Mouse (Mus musculus): ENCODE measurements at regions not wholly inside any gene's neighbourhood (a gene's known extent, or its start where the extent isn't known, plus 50 kb on each side); places are given as distances from the start of the nearest gene placed in this dataset.

GRCm38 (mm10) chr1:90275786-90276520 lies 72.2 kb downstream of the Ackr3 start:
- no peaks in the 10 kb centered on the region for H3K36me3 ChIP-seq (ENCODE audit: control insufficient read depth, insufficient read depth, low read length)
- ATAC-seq (ENCODE audit: insufficient number of reproducible peaks, low FRiP score, low TSS enrichment, low read depth): no peak
- no peak overlapping the region for H3K4me3 ChIP-seq (ENCODE audit: low read depth, low read length)
- H3K27me3 ChIP-seq (ENCODE audit: control insufficient read depth, insufficient read depth, low read length): no peaks in the 10 kb centered on the region
- no peak overlapping the region for H3K9ac ChIP-seq (ENCODE audit: low read length)
- no peak for DNase-seq (ENCODE audit: low spot score)
- no peaks in the 10 kb centered on the region for H3K9me3 ChIP-seq (ENCODE audit: control insufficient read depth, low read length)
- peaks cover 3% of the 10 kb centered on the region; the same call in 1 of the 2 replicates for H3K4me1 ChIP-seq (ENCODE audit: control insufficient read depth, insufficient read depth, low read length)
- H3K27ac ChIP-seq (replicated peaks; ENCODE audit: low read depth, low read length): no peak overlapping the region
- H3K4me2 ChIP-seq (ENCODE audit: low read depth, severe bottlenecking): no peak overlapping the region
- WGBS: 90% methylated on average over 16 of the region's 16 CpGs

- Histone ChIP-seq H3K27me3 (ENCODE audit: control insufficient read depth, insufficient read depth, low read length) (no peaks in the 10 kb centered on the region), H3K9ac (ENCODE audit: low read length) (no peak overlapping the region), H3K4me2 (ENCODE audit: low read depth, severe bottlenecking) (no peak overlapping the region), H3K4me3 (ENCODE audit: low read depth, low read length) (no peak overlapping the region), H3K36me3 (ENCODE audit: control insufficient read depth, insufficient read depth, low read length) (no peaks in the 10 kb centered on the region), H3K27ac (replicated peaks; ENCODE audit: low read depth, low read length) (no peak overlapping the region), H3K9me3 (ENCODE audit: control insufficient read depth, low read length) (no peaks in the 10 kb centered on the region), H3K4me1 (ENCODE audit: control insufficient read depth, insufficient read depth, low read length) (peaks cover 3% of the 10 kb centered on the region; the same call in 1 of the 2 replicates)
- 90% methylated on average over 18 of the region's 18 CpGs for WGBS
- no peak for DNase-seq (ENCODE audit: low spot score)
- ATAC-seq (ENCODE audit: insufficient number of reproducible peaks, low FRiP score, low TSS enrichment, low read depth): no peak
These were observed 73.9 kb downstream of the Ackr3 start for GRCm38 (mm10) chr1:90277486-90278255.

- DNase-seq (ENCODE audit: low spot score) (no peak), ATAC-seq (ENCODE audit: insufficient number of reproducible peaks, low FRiP score, low TSS enrichment, low read depth) (no peak)
- 57% methylated on average over 20 of the region's 20 CpGs for WGBS
- no peaks in the 10 kb centered on the region for H3K9me3 ChIP-seq (ENCODE audit: control insufficient read depth, low read length)
- no peak overlapping the region for H3K9ac ChIP-seq (ENCODE audit: low read length)
- no peaks in the 10 kb centered on the region for H3K36me3 ChIP-seq (ENCODE audit: control insufficient read depth, insufficient read depth, low read length)
- H3K27me3 ChIP-seq (ENCODE audit: control insufficient read depth, insufficient read depth, low read length): no peaks in the 10 kb centered on the region
- H3K4me2 ChIP-seq (ENCODE audit: low read depth, severe bottlenecking): no peak overlapping the region
- H3K4me3 ChIP-seq (ENCODE audit: low read depth, low read length): no peak overlapping the region
- H3K27ac ChIP-seq (replicated peaks; ENCODE audit: low read depth, low read length): no peak overlapping the region
- H3K4me1 ChIP-seq (ENCODE audit: control insufficient read depth, insufficient read depth, low read length): peaks cover 6% of the 10 kb centered on the region
These were observed 75.5 kb downstream of the Ackr3 start for GRCm38 (mm10) chr1:90279066-90279839.

GRCm38 (mm10) chr1:90280227-90280626 lies 76.4 kb downstream of the Ackr3 start:
- H3K27me3 ChIP-seq (ENCODE audit: control insufficient read depth, insufficient read depth, low read length): no peaks in the 10 kb centered on the region
- no peaks in the 10 kb centered on the region for H3K36me3 ChIP-seq (ENCODE audit: control insufficient read depth, insufficient read depth, low read length)
- 27% methylated on average over 8 of the region's 8 CpGs for WGBS
- peaks cover 6% of the 10 kb centered on the region for H3K4me1 ChIP-seq (ENCODE audit: control insufficient read depth, insufficient read depth, low read length)
- no peak overlapping the region for H3K9ac ChIP-seq (ENCODE audit: low read length)
- H3K9me3 ChIP-seq (ENCODE audit: control insufficient read depth, low read length): no peaks in the 10 kb centered on the region
- no peak overlapping the region for H3K4me2 ChIP-seq (ENCODE audit: low read depth, severe bottlenecking)
- no peak overlapping the region for H3K4me3 ChIP-seq (ENCODE audit: low read depth, low read length)
- peak; percentile 70 for DNase-seq (ENCODE audit: low spot score)
- no peak overlapping the region for H3K27ac ChIP-seq (replicated peaks; ENCODE audit: low read depth, low read length)
- ATAC-seq (ENCODE audit: insufficient number of reproducible peaks, low FRiP score, low TSS enrichment, low read depth): peak; percentile 81

GRCm38 (mm10) chr1:90281255-90281654 lies 77.5 kb downstream of the Ackr3 start:
- WGBS: 84% methylated on average over 1 of the region's 1 CpGs
- Histone ChIP-seq H3K4me1 (ENCODE audit: control insufficient read depth, insufficient read depth, low read length) (peaks cover 6% of the 10 kb centered on the region), H3K36me3 (ENCODE audit: control insufficient read depth, insufficient read depth, low read length) (no peaks in the 10 kb centered on the region), H3K4me3 (ENCODE audit: low read depth, low read length) (no peak overlapping the region), H3K27ac (replicated peaks; ENCODE audit: low read depth, low read length) (no peak overlapping the region), H3K9me3 (ENCODE audit: control insufficient read depth, low read length) (no peaks in the 10 kb centered on the region), H3K9ac (ENCODE audit: low read length) (no peak overlapping the region), H3K4me2 (ENCODE audit: low read depth, severe bottlenecking) (no peak overlapping the region), H3K27me3 (ENCODE audit: control insufficient read depth, insufficient read depth, low read length) (no peaks in the 10 kb centered on the region)
- ATAC-seq (ENCODE audit: insufficient number of reproducible peaks, low FRiP score, low TSS enrichment, low read depth) (no peak), DNase-seq (ENCODE audit: low spot score) (no peak)

- Histone ChIP-seq H3K36me3 (ENCODE audit: control insufficient read depth, insufficient read depth, low read length) (no peaks in the 10 kb centered on the region), H3K27ac (replicated peaks; ENCODE audit: low read depth, low read length) (no peak overlapping the region), H3K9me3 (ENCODE audit: control insufficient read depth, low read length) (no peaks in the 10 kb centered on the region), H3K27me3 (ENCODE audit: control insufficient read depth, insufficient read depth, low read length) (no peaks in the 10 kb centered on the region), H3K4me1 (ENCODE audit: control insufficient read depth, insufficient read depth, low read length) (peaks cover 6% of the 10 kb centered on the region), H3K4me3 (ENCODE audit: low read depth, low read length) (no peak overlapping the region), H3K4me2 (ENCODE audit: low read depth, severe bottlenecking) (no peak overlapping the region), H3K9ac (ENCODE audit: low read length) (no peak overlapping the region)
- WGBS: 92% methylated on average over 6 of the region's 6 CpGs
- ATAC-seq (ENCODE audit: insufficient number of reproducible peaks, low FRiP score, low TSS enrichment, low read depth): no peak
- no peak for DNase-seq (ENCODE audit: low spot score)
These were observed 78.2 kb downstream of the Ackr3 start for GRCm38 (mm10) chr1:90281956-90282355.

GRCm38 (mm10) chr1:90282367-90282766 lies 78.6 kb downstream of the Ackr3 start:
- Histone ChIP-seq H3K27ac (replicated peaks; ENCODE audit: low read depth, low read length) (no peak overlapping the region), H3K4me2 (ENCODE audit: low read depth, severe bottlenecking) (no peak overlapping the region), H3K4me3 (ENCODE audit: low read depth, low read length) (no peak overlapping the region), H3K4me1 (ENCODE audit: control insufficient read depth, insufficient read depth, low read length) (peaks cover 6% of the 10 kb centered on the region), H3K9ac (ENCODE audit: low read length) (no peak overlapping the region), H3K27me3 (ENCODE audit: control insufficient read depth, insufficient read depth, low read length) (no peaks in the 10 kb centered on the region), H3K36me3 (ENCODE audit: control insufficient read depth, insufficient read depth, low read length) (no peaks in the 10 kb centered on the region), H3K9me3 (ENCODE audit: control insufficient read depth, low read length) (no peaks in the 10 kb centered on the region)
- DNase-seq (ENCODE audit: low spot score) (no peak), ATAC-seq (ENCODE audit: insufficient number of reproducible peaks, low FRiP score, low TSS enrichment, low read depth) (no peak)
- WGBS: 83% methylated on average over 8 of the region's 8 CpGs

GRCm38 (mm10) chr1:90283176-90283775 lies 79.5 kb downstream of the Ackr3 start:
- no peaks in the 10 kb centered on the region for H3K27me3 ChIP-seq (ENCODE audit: control insufficient read depth, insufficient read depth, low read length)
- peaks cover 9% of the 10 kb centered on the region for H3K4me1 ChIP-seq (ENCODE audit: control insufficient read depth, insufficient read depth, low read length)
- WGBS: 62% methylated on average over 11 of the region's 11 CpGs
- no peak overlapping the region for H3K27ac ChIP-seq (replicated peaks; ENCODE audit: low read depth, low read length)
- H3K9me3 ChIP-seq (ENCODE audit: control insufficient read depth, low read length): no peaks in the 10 kb centered on the region
- H3K4me3 ChIP-seq (ENCODE audit: low read depth, low read length): no peak overlapping the region
- no peak overlapping the region for H3K4me2 ChIP-seq (ENCODE audit: low read depth, severe bottlenecking)
- H3K36me3 ChIP-seq (ENCODE audit: control insufficient read depth, insufficient read depth, low read length): no peaks in the 10 kb centered on the region
- ATAC-seq (ENCODE audit: insufficient number of reproducible peaks, low FRiP score, low TSS enrichment, low read depth) (no peak), DNase-seq (ENCODE audit: low spot score) (no peak)
- no peak overlapping the region for H3K9ac ChIP-seq (ENCODE audit: low read length)
